Mouse (Mus musculus) adrenal gland, postnatal 14 days (tissue): ENCODE measurements around the gene Cln6. TPM values are rescaled to one million over a fixed set of nuclear protein-coding genes. Genes with fewer than 3 reads are reported as not detected.
A peak's percentile ranks its signal among the peaks of the same experiment; 100 is the strongest.
"Not testable (repeated sequence)": the region's sequence is repeated elsewhere in the genome, so short reads cannot be mapped to it uniquely, and the experiment has no call there.

ENCODE experiments used
- DNase-seq: peaks from one replicate; pipeline ENCODE4 v3.0.0; 2021; ENCODE audit warnings: mixed read lengths
- total RNA-seq: library from RNA; stranded (reverse); gene quantifications from 2 replicates; pipeline ENCODE4 v1.2.3, GENCODE M21; 2021

Gene Cln6
- total RNA-seq, 1 experiment from 2014 or later = 17.6 TPM

- peak; percentile 98 for DNase-seq
Measured at GRCm38 (mm10) chr9:62828662-62829086, 9.9 kb upstream of the Cln6 start.

GRCm38 (mm10) chr9:62829877-62830276, 8.7 kb upstream of the Cln6 start:
- DNase-seq = no peak

GRCm38 (mm10) chr9:62834906-62835305, 3.7 kb upstream of the Cln6 start:
- no peak for DNase-seq

GRCm38 (mm10) chr9:62835705-62836446, 2.7 kb upstream of the Cln6 start:
- no peak for DNase-seq

GRCm38 (mm10) chr9:62837611-62838010, 974 bp upstream of the Cln6 start:
- no peak for DNase-seq

- no peak for DNase-seq
Measured at GRCm38 (mm10) chr9:62838146-62838505, 459 bp upstream of the Cln6 start.

GRCm38 (mm10) chr9:62839172-62839770, 686 bp downstream of the Cln6 start:
- no peak for DNase-seq

- DNase-seq = no peak
Measured at GRCm38 (mm10) chr9:62843356-62844024, 4.9 kb downstream of the Cln6 start.

- no peak for DNase-seq
Measured at GRCm38 (mm10) chr9:62844461-62844860, 5.9 kb downstream of the Cln6 start.

- DNase-seq = peak; percentile 94
Measured at GRCm38 (mm10) chr9:62847694-62848093, 9.1 kb downstream of the Cln6 start.

- peak; percentile 38 for DNase-seq
Measured at GRCm38 (mm10) chr9:62848641-62849040, 10.1 kb downstream of the Cln6 start.

- DNase-seq = no peak
Measured at GRCm38 (mm10) chr9:62851571-62851970, 13.0 kb downstream of the Cln6 start.

- no peak for DNase-seq
Measured at GRCm38 (mm10) chr9:62854483-62854882, 15.9 kb downstream of the Cln6 start.

GRCm38 (mm10) chr9:62857216-62857615, 18.6 kb downstream of the Cln6 start:
- DNase-seq = no peak

GRCm38 (mm10) chr9:62857719-62858261, 19.2 kb downstream of the Cln6 start, which contains the start of gene Calml4:
Calml4 (plus strand) TSS chr9:62858080.
- peak; percentile 93 for DNase-seq

GRCm38 (mm10) chr9:62858266-62859019, 19.9 kb downstream of the Cln6 start:
- no peak for DNase-seq

GRCm38 (mm10) chr9:62860102-62860501, 21.5 kb downstream of the Cln6 start:
- DNase-seq = not testable (repeated sequence)

- no peak for DNase-seq
Measured at GRCm38 (mm10) chr9:62860866-62861265, 22.3 kb downstream of the Cln6 start.

GRCm38 (mm10) chr9:62869236-62869635, 30.7 kb downstream of the Cln6 start:
- not testable (repeated sequence) for DNase-seq

- no peak for DNase-seq
Measured at GRCm38 (mm10) chr9:62870728-62871127, 32.1 kb downstream of the Cln6 start.

- DNase-seq = no peak
Measured at GRCm38 (mm10) chr9:62876966-62877616, 38.5 kb downstream of the Cln6 start.

- DNase-seq = no peak
Measured at GRCm38 (mm10) chr9:62877825-62878224, 39.2 kb downstream of the Cln6 start.
